Mouse (Mus musculus) ovary, adult 10 weeks (tissue): ENCODE measurements around the gene Gm11096. TPM values are rescaled to one million over a fixed set of nuclear protein-coding genes. Genes with fewer than 3 reads are reported as not detected.

Experiments used
- polyA plus RNA-seq: library from polyadenylated mRNA; stranded (reverse); fragments of 350-450 nt; fragmentation: Illumina TruSeq; extraction: RNeasy Lipid Tissue Mini Kit (QIAGEN cat#74804); gene quantifications from one replicate; pipeline ENCODE4 v1.2.3, GENCODE M21; 2014

Gm11096 gene
- not detected for polyA plus RNA-seq

GRCm38 (mm10) chr17:81441463-81441862 lies at the start of gene Gm11096:
TSS of gene Gm11096 (plus strand) at chr17:81441763.

